Mouse (Mus musculus) kidney, adult 2 months (tissue): ENCODE results near the gene Scpep1.
A peak's percentile ranks its signal among the peaks of the same experiment; 100 is the strongest.

Source experiments
- CTCF ChIP-seq: fragments of 200-500 bp; conservative IDR thresholded peaks from 2 replicates; pipeline ENCODE4 v1.5.1; 2011; ENCODE audit warnings: low read depth, mild to moderate bottlenecking, control low read depth, low read length, moderate library complexity, mixed read lengths; ENCODE audit not compliant: insufficient read depth, insufficient read length
- POLR2A ChIP-seq: fragments of 200-500 bp; IDR thresholded peaks from one replicate; pipeline ENCODE4 v1.6.1; 2011; ENCODE audit warnings: low read depth, low read length, control low read depth

DNA sequence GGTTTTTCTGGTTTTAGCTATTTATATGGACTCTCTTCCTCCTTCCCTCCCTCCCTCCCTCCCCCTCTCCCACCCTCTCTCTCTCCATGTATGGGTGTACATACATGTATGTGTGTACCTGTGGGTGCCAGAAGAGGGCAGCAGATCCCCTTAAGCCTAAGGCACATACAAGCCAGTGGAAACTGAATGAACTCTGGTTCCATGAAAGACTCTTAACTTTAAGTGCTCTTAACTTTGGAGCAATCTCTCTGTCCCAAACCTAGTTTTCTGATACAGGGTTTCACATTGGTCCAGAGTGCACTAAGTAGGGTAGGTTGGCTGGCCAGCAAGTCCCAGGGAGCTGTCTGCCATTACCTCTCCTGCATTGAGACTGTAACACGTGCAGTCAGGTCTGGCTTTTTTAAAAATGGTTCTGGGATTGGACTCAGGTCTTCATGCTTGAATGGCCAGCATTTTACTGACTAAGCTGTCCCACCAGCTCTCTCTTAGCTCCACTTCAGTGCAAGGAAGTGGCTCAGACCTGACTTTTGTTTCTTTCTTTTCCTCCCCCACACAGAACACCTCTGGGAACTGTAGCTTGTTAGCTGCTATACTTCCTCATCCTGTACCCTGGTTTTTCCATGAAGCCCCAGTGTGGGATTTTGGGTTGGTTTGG is 46.6 kb downstream of the Scpep1 start:
- peak; percentile 75 for TF ChIP-seq CTCF
- TF ChIP-seq POLR2A: no peak
